ENCODE assay signal across 7 mouse cellular contexts in genomic region chr11:114912847-114913246, GRCm38 (mm10). TPM values are rescaled to one million over a fixed set of nuclear protein-coding genes. Genes with fewer than 3 reads are reported as not detected.
DNase-seq lines count a peak whose midpoint lies in the region; ATAC-seq and TF ChIP-seq lines count a peak whose summit lies in the region.

No protein-coding gene starts in this region.

- WGBS in kidney, adult 2 months: 12% methylated on average over 9 of the region's 9 CpGs
- WGBS in limb, embryonic 10.5 days: 22% methylated on average over 9 of the region's 9 CpGs
- 20% methylated on average over 9 of the region's 9 CpGs for WGBS in midbrain, postnatal 0 days

- no peak overlapping the region for H3K9ac ChIP-seq in midbrain, postnatal 0 days (replicated peaks; ENCODE audit: low read length, poor library complexity, severe bottlenecking)

- H3K27me3 ChIP-seq in kidney, adult 2 months (replicated peaks; ENCODE audit: control insufficient read depth, insufficient read depth, low read length): no peaks in the 10 kb centered on the region
- H3K27me3 ChIP-seq in limb, embryonic 10.5 days (ENCODE audit: low read depth, poor library complexity, severe bottlenecking): no peaks in the 10 kb centered on the region
- no peaks in the 10 kb centered on the region for H3K27me3 ChIP-seq in midbrain, postnatal 0 days (ENCODE audit: insufficient read depth, low read length)

- H3K27ac ChIP-seq in gastrocnemius, adult 2 months: no peak overlapping the region
- H3K27ac ChIP-seq in kidney, adult 2 months (ENCODE audit: insufficient read depth, low read depth, low read length): no peak overlapping the region
- H3K27ac ChIP-seq in limb, embryonic 10.5 days: no peak overlapping the region
- no peak overlapping the region for H3K27ac ChIP-seq in midbrain, postnatal 0 days (ENCODE audit: low read depth, low read length)

- H3K36me3 ChIP-seq in kidney, adult 2 months (ENCODE audit: control insufficient read depth, insufficient read depth, low read length): no peaks in the 10 kb centered on the region
- no peaks in the 10 kb centered on the region for H3K36me3 ChIP-seq in limb, embryonic 10.5 days
- no peaks in the 10 kb centered on the region for H3K36me3 ChIP-seq in midbrain, postnatal 0 days (ENCODE audit: insufficient read depth, low read length)

- no peak overlapping the region for H3K4me2 ChIP-seq in midbrain, postnatal 0 days (ENCODE audit: low read depth, low read length, poor library complexity, severe bottlenecking)

- TF ChIP-seq CTCF in gastrocnemius, adult 2 months (IDR thresholded peaks at IDR 0.05): peak; percentile 79
- TF ChIP-seq CTCF in kidney, adult 2 months (conservative IDR thresholded peaks at IDR 0.05; ENCODE audit: insufficient read depth, insufficient read length, low read depth, low read length): peak; percentile 93
- TF ChIP-seq CTCF in midbrain, postnatal 0 days (IDR thresholded peaks at IDR 0.05): peak; percentile 93

- no peak overlapping the region for H3K4me3 ChIP-seq in gastrocnemius, adult 2 months
- no peak overlapping the region for H3K4me3 ChIP-seq in kidney, adult 2 months (ENCODE audit: insufficient read depth, low read depth, low read length)
- no peak overlapping the region for H3K4me3 ChIP-seq in limb, embryonic 10.5 days
- no peak overlapping the region for H3K4me3 ChIP-seq in midbrain, postnatal 0 days (ENCODE audit: low read depth, low read length)

- peak; percentile 52; the same call in 1 of the 2 replicates for ATAC-seq in midbrain, postnatal 0 days (ENCODE audit: low FRiP score)

- peak; percentile 71 for DNase-seq in adrenal gland, adult 18-20 months (ENCODE audit: low spot score in 2 of 2)
- DNase-seq in cerebellum, postnatal 36 days: peak; percentile 87 to 94
- DNase-seq in gastrocnemius, adult 2 months: peak; percentile 79
- peak; percentile 76 for DNase-seq in kidney, adult 2 months
- DNase-seq in limb, embryonic 10.5 days (ENCODE audit: low spot score): peak; percentile 86
- peak; percentile 88 for DNase-seq in midbrain, postnatal 0 days (ENCODE audit: low spot score)
- peak; percentile 45 to 75 for DNase-seq in spleen, postnatal 10 days (ENCODE audit: low spot score in 2 of 2)

- TF ChIP-seq POLR2A in kidney, adult 2 months (IDR thresholded peaks at IDR 0.05; ENCODE audit: low read depth, low read length): no peak

- H3K9me3 ChIP-seq in limb, embryonic 10.5 days (replicated peaks): no peaks in the 10 kb centered on the region
- H3K9me3 ChIP-seq in midbrain, postnatal 0 days (ENCODE audit: low read length): no peaks in the 10 kb centered on the region

- H3K4me1 ChIP-seq in kidney, adult 2 months (ENCODE audit: control insufficient read depth, insufficient read depth, low read length): no peaks in the 10 kb centered on the region
- H3K4me1 ChIP-seq in limb, embryonic 10.5 days: no peaks in the 10 kb centered on the region
- no peaks in the 10 kb centered on the region for H3K4me1 ChIP-seq in midbrain, postnatal 0 days (ENCODE audit: insufficient read depth, low read length)

- intact Hi-C loops in gastrocnemius, adult 2 months (cut with DNase I): loop anchor here (1.0 to 5.0 kb wide), 3 partner anchors 36 to 168 kb away; no protein-coding TSS in a partner anchor

RNA-seq across cellular contexts. Expression of gene Cd300lb, which starts 21.3 kb away (rescaled TPM):
- total RNA-seq in adrenal gland, adult 18-20 months (2021): under 1 TPM; 0.40 to 0.80 TPM
- total RNA-seq in gastrocnemius, adult 2 months (2021): under 1 TPM; 0.15 to 0.42 TPM
- 0.18 and 0.33 TPM in 2 replicates for polyA plus RNA-seq in kidney, adult 2 months (2012; rRNA removed)
- polyA plus RNA-seq in limb, embryonic 10.5 days (2016; fragmentation: Nextera tagmentation; extraction: Ambion mirVana): not detected in 2 replicates
- 0.05 and 0.24 TPM in 2 replicates for total RNA-seq in midbrain, postnatal 0 days (2014; rRNA removed)
- polyA plus RNA-seq in midbrain, postnatal 0 days (2015; fragmentation: Nextera tagmentation; extraction: Ambion mirVana): 0.05 TPM in 1 of 2 replicates, not detected in the other

RNA-seq across cellular contexts. Expression of gene Cd300a, which starts 23.0 kb away (rescaled TPM):
- 1 to 10 TPM; 1.3 to 3.3 TPM for total RNA-seq in adrenal gland, adult 18-20 months (2021)
- total RNA-seq in gastrocnemius, adult 2 months (2021): under 1 TPM; 0.50 to 0.66 TPM
- polyA plus RNA-seq in kidney, adult 2 months (2012; rRNA removed): 0.61 and 0.91 TPM in 2 replicates
- 0.49 and 0.67 TPM in 2 replicates for polyA plus RNA-seq in limb, embryonic 10.5 days (2016; fragmentation: Nextera tagmentation; extraction: Ambion mirVana)
- total RNA-seq in midbrain, postnatal 0 days (2014; rRNA removed): 1.5 and 1.8 TPM in 2 replicates
- 1.4 and 1.7 TPM in 2 replicates for polyA plus RNA-seq in midbrain, postnatal 0 days (2015; fragmentation: Nextera tagmentation; extraction: Ambion mirVana)

RNA-seq across cellular contexts. Expression of gene Cd300c, which starts 56.1 kb away (rescaled TPM):
- total RNA-seq in adrenal gland, adult 18-20 months (2021): not detected
- not detected for total RNA-seq in gastrocnemius, adult 2 months (2021)
- 0.72 TPM in 1 of 2 replicates, not detected in the other for polyA plus RNA-seq in kidney, adult 2 months (2012; rRNA removed)
- polyA plus RNA-seq in limb, embryonic 10.5 days (2016; fragmentation: Nextera tagmentation; extraction: Ambion mirVana): not detected in 2 replicates
- not detected in 2 replicates for total RNA-seq in midbrain, postnatal 0 days (2014; rRNA removed)
- polyA plus RNA-seq in midbrain, postnatal 0 days (2015; fragmentation: Nextera tagmentation; extraction: Ambion mirVana): not detected in 2 replicates
